Mouse (Mus musculus) limb, embryonic 13.5 days (tissue): ENCODE data around the gene Eif3g. TPM values are rescaled to one million over a fixed set of nuclear protein-coding genes. Genes with fewer than 3 reads are reported as not detected.

Experiments
- ATAC-seq: fragments of 200-750 bp; cut with Nextera tagmentation; 2 replicates; pipeline ENCODE4 v1.8.0; 2017; ENCODE audit warnings: low read depth, moderate number of reproducible peaks, moderate TSS enrichment; ENCODE audit not compliant: low FRiP score
- H3K27ac ChIP-seq: fragments of 300-500 bp; sonication (generic); 2 replicates; pipeline ENCODE4 v1.5.1; 2015; ENCODE audit warnings: inconsistent platforms, mild to moderate bottlenecking, moderate library complexity
- H3K27me3 ChIP-seq: fragments of 300-500 bp; sonication (generic); 2 replicates; pipeline ENCODE4 v1.6.1; 2015; ENCODE audit warnings: mild to moderate bottlenecking, inconsistent platforms
- H3K36me3 ChIP-seq: fragments of 300-500 bp; sonication (generic); 2 replicates; pipeline ENCODE4 v1.6.1; 2015; ENCODE audit warnings: inconsistent platforms, mild to moderate bottlenecking, moderate library complexity
- H3K4me1 ChIP-seq: fragments of 300-500 bp; sonication (generic); 2 replicates; pipeline ENCODE4 v1.6.1; 2015; ENCODE audit warnings: inconsistent platforms
- H3K4me2 ChIP-seq: fragments of 300-500 bp; sonication (generic); replicated peaks from 2 replicates; pipeline ENCODE4 v1.6.1; 2015; ENCODE audit warnings: inconsistent platforms, mild to moderate bottlenecking, moderate library complexity
- H3K4me3 ChIP-seq: fragments of 300-500 bp; sonication (generic); 2 replicates; pipeline ENCODE4 v1.5.1; 2015; ENCODE audit warnings: moderate library complexity, mild to moderate bottlenecking, inconsistent platforms
- H3K9ac ChIP-seq: fragments of 300-500 bp; sonication (generic); 2 replicates; pipeline ENCODE4 v1.6.1; 2015; ENCODE audit warnings: mild to moderate bottlenecking, inconsistent platforms
- H3K9me3 ChIP-seq: fragments of 300-500 bp; sonication (generic); 2 replicates; pipeline ENCODE4 v1.6.1; 2016; ENCODE audit warnings: inconsistent platforms
- WGBS: fragments of 180-500 bp; shearing (Covaris S2); methylation state at CpG from one replicate; pipeline ENCODE4 v1.1.7; 2015; 5-methylcytosine and 5-hydroxymethylcytosine counted together
- polyA plus RNA-seq: library from polyadenylated mRNA; unstranded; fragments of >200 nt; fragmentation: Nextera tagmentation; extraction: Ambion mirVana; gene quantifications from 2 replicates; pipeline ENCODE4 v1.2.1, GENCODE M21; 2015

Gene Eif3g
- polyA plus RNA-seq, 1 experiment from 2014 or later = 329 TPM

DNA sequence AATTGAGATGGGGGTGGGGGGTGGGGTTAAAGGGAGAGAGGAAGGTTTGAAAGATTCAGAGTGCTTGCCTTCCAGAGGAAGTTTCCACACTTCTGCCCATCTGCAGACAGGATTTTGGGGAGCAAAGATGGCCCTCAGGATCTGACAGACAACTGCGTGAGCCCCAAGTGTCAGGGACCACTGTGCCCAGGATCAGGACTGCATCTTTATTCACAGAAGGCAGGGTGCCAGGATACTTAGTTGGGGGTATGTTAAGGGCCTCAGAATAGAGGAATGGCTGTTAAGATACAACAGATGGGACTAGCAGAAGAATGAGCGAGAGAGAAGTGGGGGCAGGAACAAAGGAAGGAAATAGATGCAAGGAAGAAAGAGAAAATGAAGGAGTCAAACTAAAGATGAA lies 11.9 kb downstream of the Eif3g start:
- no peak overlapping the region for H3K9ac ChIP-seq
- H3K4me3 ChIP-seq = no peak overlapping the region
- 93% methylated on average over 2 of the region's 2 CpGs for WGBS
- H3K4me1 ChIP-seq = peaks cover 9% of the 10 kb centered on the region
- no peak overlapping the region for H3K27ac ChIP-seq
- no peaks in the 10 kb centered on the region for H3K9me3 ChIP-seq
- H3K27me3 ChIP-seq = no peaks in the 10 kb centered on the region
- peaks cover 24% of the 10 kb centered on the region for H3K36me3 ChIP-seq
- H3K4me2 ChIP-seq = no peak overlapping the region
- ATAC-seq = no peak

DNA sequence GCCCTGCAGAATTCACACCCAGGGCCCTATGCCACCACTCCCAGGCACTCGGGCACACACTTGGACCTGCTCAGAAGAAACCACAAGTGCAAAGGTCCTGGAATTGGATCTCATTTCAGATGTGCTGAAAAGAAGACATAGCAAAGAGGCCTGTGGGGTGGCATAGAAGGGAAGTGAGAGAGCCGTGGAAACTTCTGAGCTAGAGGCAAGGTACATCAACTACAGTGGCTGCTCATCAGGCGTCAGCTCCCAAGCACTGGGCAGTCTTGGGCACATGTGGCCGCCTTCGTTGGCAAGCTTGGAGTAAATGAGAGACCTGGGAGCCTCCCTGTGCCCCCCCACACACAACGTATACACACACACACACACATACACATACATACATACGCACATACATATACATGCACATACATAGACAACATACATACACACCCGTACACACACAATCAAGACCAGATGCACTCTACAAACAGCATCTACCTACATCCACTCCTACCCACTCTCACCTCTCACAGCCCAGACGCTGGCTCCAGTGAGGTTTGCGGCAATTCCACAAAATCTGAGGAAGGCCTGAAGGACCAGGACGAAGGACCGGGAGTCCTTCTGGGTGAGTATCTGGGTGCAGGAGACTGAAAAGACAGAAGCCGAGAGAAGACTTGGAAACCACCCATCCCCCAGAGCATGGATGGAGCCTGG lies 19.2 kb downstream of the Eif3g start, which contains the start of gene Angptl6:
Gene Angptl6, minus strand, starts transcription at position 631 of the 696 bp plus-strand sequence.
- Histone ChIP-seq H3K36me3 (no peaks in the 10 kb centered on the region), H3K4me2 (peak within 1 kb of the TSS; percentile 72)

DNA sequence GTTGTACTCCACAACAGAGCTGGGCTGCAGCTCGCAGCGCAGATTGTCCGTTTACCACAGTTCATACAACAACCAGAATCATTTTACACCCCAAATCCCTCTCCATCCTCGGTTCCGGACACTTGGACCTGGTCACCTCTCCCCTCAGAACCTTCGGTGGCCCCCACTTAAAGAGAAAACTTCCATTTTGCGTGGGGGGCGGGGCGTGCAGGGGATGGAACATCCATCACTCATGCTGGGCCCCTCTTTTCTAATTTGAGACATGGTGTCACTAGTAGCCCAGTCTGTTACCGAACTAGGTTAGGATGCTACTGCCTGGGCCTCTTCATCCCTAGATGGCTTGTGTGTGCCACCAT lies 19.7 kb downstream of the Eif3g start:
- H3K27me3 ChIP-seq = 0 out of 2 replicates have a peak, but pooled peaks cover 7% of the 10 kb centered on the region
- peak overlapping the region; percentile 72 for H3K4me2 ChIP-seq
- peak overlapping the region; percentile 93 for H3K27ac ChIP-seq
- H3K4me1 ChIP-seq = peaks cover 7% of the 10 kb centered on the region
- ATAC-seq = peak; percentile 8; the same call in 1 of the 2 replicates
- peak overlapping the region; percentile 49 for H3K4me3 ChIP-seq
- WGBS = 19% methylated on average over 10 of the region's 10 CpGs
- H3K36me3 ChIP-seq = no peaks in the 10 kb centered on the region
- no peaks in the 10 kb centered on the region for H3K9me3 ChIP-seq
- peak overlapping the region; percentile 75 for H3K9ac ChIP-seq

More for the DNA sequence above, 19.2 kb downstream of the Eif3g start, which contains the start of gene Angptl6:
- Histone ChIP-seq H3K27ac (peak within 1 kb of the TSS; percentile 93), H3K9me3 (no peaks in the 10 kb centered on the region), H3K4me3 (peak within 1 kb of the TSS; percentile 49), H3K9ac (peak within 1 kb of the TSS; percentile 75), H3K4me1 (peaks cover 7% of the 10 kb centered on the region), H3K27me3 (0 out of 2 replicates have a peak, but pooled peaks cover 5% of the 10 kb centered on the region)
- 90% methylated on average over 13 of the region's 13 CpGs for WGBS
- 0 out of 2 replicates have a peak, but pooled peaks have one; percentile 1 for ATAC-seq

DNA sequence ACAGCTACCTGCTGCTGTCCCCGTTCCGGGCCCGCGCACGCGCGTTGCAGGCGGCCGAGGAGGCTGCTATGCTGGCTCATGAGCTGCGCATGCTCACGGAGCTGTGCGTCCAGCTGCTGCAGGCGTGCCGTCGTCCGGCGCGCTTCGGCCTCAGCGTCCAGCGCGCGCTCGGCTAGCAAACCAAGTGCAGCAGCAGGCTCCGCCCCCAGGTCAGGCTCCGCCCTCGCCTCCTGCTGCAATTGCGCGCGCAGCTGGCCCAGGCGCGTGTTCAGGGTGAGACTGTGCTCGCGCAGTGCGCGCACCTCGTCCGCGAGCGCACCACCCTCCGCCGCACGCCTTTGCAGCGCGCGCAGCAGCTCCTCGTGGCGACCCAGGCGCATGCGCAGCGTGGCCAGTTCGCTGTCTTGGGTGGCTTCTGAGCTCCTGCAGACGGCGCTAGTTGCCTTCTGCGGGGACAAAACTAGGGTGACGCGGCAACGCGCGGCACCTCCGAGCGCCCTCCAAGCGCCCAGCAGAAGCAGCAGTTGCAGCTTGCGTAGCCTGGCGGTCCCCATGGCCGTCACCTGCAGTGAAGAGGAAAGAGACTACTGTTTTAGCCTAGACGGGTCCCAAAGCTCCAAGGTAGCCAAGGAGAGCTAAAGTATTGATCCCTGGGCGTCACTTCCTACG lies 20.2 kb downstream of the Eif3g start:
- peak overlapping the region; percentile 93 for H3K27ac ChIP-seq
- ATAC-seq = peak; percentile 95
- peak overlapping the region; percentile 75 for H3K9ac ChIP-seq
- H3K4me3 ChIP-seq = peak overlapping the region; percentile 49
- H3K4me2 ChIP-seq = peak overlapping the region; percentile 72
- H3K27me3 ChIP-seq = 0 out of 2 replicates have a peak, but pooled peaks cover 11% of the 10 kb centered on the region
- no peaks in the 10 kb centered on the region for H3K36me3 ChIP-seq
- no peaks in the 10 kb centered on the region for H3K9me3 ChIP-seq
- H3K4me1 ChIP-seq = peaks cover 7% of the 10 kb centered on the region
- under 1% methylated on average over 69 of the region's 69 CpGs for WGBS

DNA sequence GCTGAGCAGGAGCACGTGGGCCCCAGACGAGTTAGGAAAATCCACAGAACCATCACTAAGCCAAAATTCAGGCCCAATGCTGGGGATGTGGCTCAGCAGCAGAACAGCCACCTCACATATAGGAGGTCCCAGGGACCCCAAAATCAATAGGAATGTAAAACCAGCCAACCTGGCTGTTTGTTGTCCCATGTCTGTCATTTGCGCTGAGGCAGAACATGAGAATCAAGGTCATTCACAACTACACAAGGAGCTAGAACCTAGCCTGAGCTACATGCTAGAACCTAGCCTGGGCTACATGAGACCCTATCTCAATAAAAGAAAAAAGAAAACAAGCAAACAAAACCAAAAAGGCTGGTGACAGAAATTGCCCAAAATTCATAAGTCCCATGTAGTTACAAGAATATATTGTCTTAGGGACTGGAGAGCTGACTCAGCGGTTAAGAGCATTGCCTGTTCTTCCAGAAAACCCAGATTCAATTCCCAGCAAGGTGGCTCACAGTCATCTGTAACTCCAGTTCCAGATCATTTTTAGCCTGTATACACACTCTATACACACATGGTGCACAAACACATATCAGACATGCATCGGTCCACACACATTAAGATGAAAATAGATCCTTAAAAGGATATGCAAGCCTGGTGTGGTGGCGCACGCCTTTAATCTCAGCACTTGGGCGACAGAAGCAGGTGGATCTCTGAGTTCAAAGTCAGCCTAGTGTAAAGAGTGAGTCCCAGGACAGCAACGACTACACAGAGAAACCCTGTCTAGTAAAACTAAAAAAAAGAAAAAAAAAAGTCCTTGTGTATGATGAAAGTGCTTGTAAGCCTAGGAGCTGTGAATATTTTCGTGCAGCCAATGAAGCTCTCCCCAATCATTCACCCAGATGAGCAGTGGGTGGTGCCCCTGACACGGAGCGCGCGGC lies 21.0 kb downstream of the Eif3g start:
- Histone ChIP-seq H3K36me3 (no peaks in the 10 kb centered on the region), H3K4me3 (peak overlapping the region; percentile 49), H3K9me3 (no peaks in the 10 kb centered on the region), H3K27ac (no peak overlapping the region), H3K4me1 (peaks cover 7% of the 10 kb centered on the region), H3K9ac (no peak overlapping the region; the same call in 1 of the 2 replicates), H3K27me3 (0 out of 2 replicates have a peak, but pooled peaks cover 13% of the 10 kb centered on the region), H3K4me2 (peak overlapping the region; percentile 72)
- no peak; the same call in 1 of the 2 replicates for ATAC-seq
- WGBS = 36% methylated on average over 14 of the region's 14 CpGs

DNA sequence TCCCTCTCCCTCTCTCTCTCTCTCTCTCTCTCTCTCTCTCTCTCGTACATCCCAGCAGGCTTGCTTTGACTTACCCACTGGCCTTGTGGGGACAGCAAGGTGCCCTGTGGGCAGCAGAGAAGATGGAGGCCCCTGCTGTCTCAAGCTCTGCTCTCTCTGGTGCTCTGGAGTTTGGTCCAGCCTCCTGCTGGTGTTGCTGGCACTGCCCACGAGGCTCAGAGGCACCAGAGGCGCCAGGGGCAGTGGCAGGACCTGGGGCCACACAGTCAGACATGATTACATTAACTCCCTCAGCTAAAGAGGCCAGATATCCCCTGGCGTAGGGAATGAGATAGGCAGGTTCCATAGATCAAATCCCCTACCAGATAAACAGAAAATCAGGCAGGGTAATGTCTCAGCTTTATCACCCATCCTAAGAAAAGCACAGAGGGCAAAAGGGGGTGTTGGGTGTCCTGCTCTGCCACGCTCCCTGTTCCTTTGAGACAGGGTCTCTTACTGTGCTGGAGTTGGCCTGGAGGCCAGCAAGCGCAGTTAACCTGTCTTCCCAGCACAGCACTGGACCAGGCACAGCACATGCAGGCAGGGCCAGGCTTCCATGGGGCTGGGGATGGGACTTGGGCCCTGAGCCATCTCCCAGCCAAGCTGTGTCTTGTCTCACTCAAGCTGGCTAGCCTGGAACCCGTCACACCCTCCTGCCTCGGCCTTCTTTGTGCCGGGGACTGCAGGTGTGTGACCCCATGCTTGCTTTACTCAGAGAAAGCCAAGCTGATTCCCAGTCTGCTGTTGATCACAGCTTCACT lies 21.9 kb downstream of the Eif3g start:
- 67% methylated on average over 9 of the region's 9 CpGs for WGBS
- no peak overlapping the region for H3K9ac ChIP-seq

DNA sequence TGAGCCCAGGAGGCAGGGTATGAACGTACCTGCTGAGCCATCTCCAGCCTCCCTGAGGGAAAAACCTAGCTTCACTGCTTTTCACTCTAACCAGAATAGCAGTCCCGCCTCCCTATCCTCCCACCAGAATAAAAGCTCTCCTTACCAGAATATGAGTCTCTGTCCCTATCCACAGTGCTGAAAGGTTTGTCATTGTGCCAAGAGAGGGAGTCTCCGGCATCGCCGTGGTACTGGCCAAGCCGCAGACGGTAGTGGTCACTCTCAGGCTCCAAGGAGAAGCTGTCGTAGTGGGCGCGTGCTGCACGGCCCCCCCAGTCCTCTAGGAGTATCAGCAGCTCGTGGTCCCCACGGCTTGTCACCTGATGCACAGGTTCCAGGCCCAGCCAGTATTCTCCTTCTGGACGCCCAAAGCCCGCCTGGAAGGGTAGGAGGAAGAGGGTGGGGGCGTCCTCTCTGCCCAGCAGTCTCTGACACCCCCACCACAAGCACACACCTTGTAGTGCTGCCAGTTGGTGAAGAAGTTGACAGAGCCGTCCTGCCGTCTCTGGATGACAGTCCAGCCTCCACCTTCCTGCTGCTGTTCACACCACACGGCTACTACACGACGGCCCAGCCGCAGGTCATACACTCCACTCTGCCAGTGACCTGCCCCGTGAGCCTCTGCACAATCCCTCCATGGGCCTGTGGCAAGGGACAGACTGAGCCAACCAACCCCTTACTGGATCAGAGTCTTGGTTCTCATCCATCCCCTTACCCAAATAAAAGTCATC lies 23.2 kb downstream of the Eif3g start:
- Histone ChIP-seq H3K9me3 (no peaks in the 10 kb centered on the region; the same call in 1 of the 2 replicates), H3K4me1 (peaks cover 7% of the 10 kb centered on the region), H3K4me2 (no peak overlapping the region), H3K27ac (no peak overlapping the region), H3K9ac (no peak overlapping the region; the same call in 1 of the 2 replicates), H3K36me3 (no peaks in the 10 kb centered on the region), H3K27me3 (peaks cover 28% of the 10 kb centered on the region), H3K4me3 (no peak overlapping the region)
- no peak for ATAC-seq
- WGBS = 62% methylated on average over 23 of the region's 23 CpGs

More for the DNA sequence above, 21.9 kb downstream of the Eif3g start:
- peaks cover 14% of the 10 kb centered on the region; the same call in 1 of the 2 replicates for H3K27me3 ChIP-seq
- no peak overlapping the region for H3K27ac ChIP-seq
- H3K4me3 ChIP-seq = no peak overlapping the region
- no peak for ATAC-seq
- H3K9me3 ChIP-seq = no peaks in the 10 kb centered on the region
- H3K4me2 ChIP-seq = no peak overlapping the region
- no peaks in the 10 kb centered on the region for H3K36me3 ChIP-seq
- peaks cover 7% of the 10 kb centered on the region for H3K4me1 ChIP-seq

DNA sequence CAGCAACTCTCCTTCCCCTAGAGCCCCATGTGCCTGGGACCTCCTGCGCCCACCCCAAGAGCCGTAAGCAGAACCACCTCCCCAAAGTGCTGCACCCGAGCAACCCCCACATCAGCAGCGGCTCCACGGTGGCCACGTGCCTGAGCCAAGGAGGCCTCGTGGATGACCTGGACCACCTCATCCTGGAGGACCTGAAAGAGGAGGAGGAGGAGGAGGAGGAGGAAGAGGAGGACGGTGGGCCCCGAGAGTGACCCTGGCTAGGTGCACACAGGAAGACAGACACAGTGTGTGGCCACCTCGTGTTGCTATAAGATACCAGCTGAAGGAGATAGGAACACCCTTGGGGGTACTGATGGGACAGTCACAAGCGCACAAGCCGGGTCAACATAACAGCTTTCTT lies 24.9 kb downstream of the Eif3g start:
- H3K36me3 ChIP-seq = no peaks in the 10 kb centered on the region
- H3K4me2 ChIP-seq = no peak overlapping the region
- ATAC-seq = no peak
- no peak overlapping the region for H3K9ac ChIP-seq
- WGBS = 87% methylated on average over 12 of the region's 12 CpGs
- peaks cover 8% of the 10 kb centered on the region for H3K4me1 ChIP-seq
- H3K27me3 ChIP-seq = peaks cover 44% of the 10 kb centered on the region
- H3K27ac ChIP-seq = no peak overlapping the region
- no peaks in the 10 kb centered on the region; the same call in 1 of the 2 replicates for H3K9me3 ChIP-seq
- no peak overlapping the region for H3K4me3 ChIP-seq

DNA sequence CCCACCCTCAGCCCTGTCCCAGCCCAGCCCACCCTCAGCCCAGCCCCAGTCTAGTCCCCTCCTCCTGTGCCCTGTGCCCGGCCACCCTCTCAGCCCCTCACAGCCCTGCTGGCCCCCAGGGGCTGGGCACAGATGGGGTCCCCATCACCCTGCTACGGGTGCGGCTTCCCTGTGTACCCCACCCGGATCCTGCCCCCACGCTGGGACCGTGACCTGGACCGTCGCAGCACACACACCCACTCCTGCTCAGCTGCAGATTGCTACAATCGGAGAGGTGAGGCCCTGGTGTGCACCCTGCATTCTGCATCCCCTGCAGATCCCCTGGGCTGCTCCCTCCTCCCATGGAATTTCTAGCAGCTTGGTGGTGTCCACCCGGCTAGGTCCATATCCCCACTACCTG lies 25.4 kb downstream of the Eif3g start:
- Histone ChIP-seq H3K27me3 (peaks cover 50% of the 10 kb centered on the region), H3K4me3 (no peak overlapping the region), H3K9me3 (no peaks in the 10 kb centered on the region; the same call in 1 of the 2 replicates), H3K9ac (no peak overlapping the region), H3K27ac (no peak overlapping the region), H3K36me3 (no peaks in the 10 kb centered on the region), H3K4me1 (peaks cover 9% of the 10 kb centered on the region; the same call in 1 of the 2 replicates), H3K4me2 (no peak overlapping the region)
- WGBS = 83% methylated on average over 10 of the region's 10 CpGs
- no peak for ATAC-seq
